Mouse (Mus musculus) thymus, postnatal 10 days (tissue): ENCODE measurements around the gene Wdr45.
"Not testable (repeated sequence)": the region's sequence is repeated elsewhere in the genome, so short reads cannot be mapped to it uniquely, and the experiment has no call there.

Source experiments
- DNase-seq, 2 experiments: peaks; one replicate each; pipeline ENCODE4 v3.0.0; 2021; ENCODE audit warnings: low spot score in 2 of 2

Wdr45 gene

GRCm38 (mm10) chrX:7714135-7714899 is at the start of gene Wdr45:
Gene Wdr45 (plus strand): TSS chrX:7714333.
- DNase-seq: peak; percentile 85 to 90

- DNase-seq: no peak
Measured at GRCm38 (mm10) chrX:7664791-7665190, 49.3 kb upstream of the Wdr45 start.

DNA sequence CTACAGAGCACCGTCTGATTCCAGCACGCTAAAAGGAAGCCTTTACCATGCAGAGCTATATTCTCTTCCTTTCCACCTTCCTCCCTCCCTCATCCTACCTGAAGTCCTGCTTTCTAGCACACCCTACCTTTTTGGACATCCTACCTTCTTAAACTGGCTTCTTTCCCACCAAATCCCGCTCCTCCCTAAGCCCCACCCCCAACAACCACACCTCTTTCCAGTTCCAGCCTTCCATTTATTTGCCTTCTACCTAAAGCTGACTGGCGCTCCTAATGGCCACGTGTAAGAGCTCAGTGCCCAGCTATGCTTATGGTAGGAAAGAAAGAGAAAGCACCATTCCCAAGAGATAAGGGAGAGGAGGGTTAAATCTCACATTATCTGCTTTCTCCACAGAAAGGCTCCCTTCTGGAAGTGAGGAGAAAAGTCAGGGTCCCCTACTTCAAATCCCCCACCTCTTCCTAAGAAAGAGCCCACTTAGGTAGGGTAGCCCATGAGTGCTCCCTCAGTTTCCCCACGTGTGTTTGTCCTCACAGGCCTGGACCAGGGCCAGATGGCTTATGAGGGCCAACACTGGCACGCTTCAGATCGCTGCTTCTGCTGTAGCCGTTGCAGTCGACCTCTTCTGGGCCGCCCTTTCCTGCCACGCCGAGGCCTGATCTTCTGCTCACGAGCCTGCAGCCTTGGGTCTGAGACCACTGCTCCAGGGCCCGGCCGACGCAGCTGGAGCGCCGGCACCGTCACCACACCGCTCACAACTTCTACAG is 48.2 kb upstream of the Wdr45 start:
- no peak for DNase-seq

GRCm38 (mm10) chrX:7670390-7670881 is 43.7 kb upstream of the Wdr45 start:
- peak; percentile 20 to 26 for DNase-seq

DNA sequence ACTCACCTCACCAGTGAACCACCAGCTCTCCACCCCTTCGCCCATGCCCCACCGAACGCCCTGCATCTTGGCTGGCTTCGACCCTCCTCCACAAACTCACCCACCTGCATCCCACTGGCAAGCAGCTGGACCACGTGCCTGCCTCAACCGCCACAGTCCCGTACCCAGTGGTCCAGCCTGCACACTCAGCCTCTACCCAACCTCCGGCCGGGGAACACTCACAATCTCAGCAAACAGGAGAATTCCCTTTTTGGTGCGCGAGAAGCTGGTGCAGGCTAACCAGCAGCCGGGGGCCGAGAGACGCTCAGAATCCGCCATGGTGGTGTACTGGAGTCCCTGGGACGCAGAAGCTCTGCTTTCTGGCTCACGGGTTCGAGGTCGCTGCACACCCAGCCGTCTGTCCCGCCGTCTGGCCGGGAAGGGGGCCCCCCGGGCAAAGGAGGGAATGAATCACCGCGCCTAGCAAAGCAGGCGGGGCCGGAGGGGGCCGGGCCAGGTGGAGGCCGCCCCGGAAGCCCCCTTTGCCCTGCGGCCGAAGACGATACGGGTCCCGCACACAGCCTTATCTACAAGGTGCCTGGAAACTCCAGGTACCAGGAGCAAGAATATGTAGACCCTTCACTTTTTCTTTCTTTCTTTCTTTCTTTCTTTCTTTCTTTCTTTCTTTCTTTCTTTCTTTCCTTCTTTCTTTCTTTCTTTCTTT is 43.1 kb upstream of the Wdr45 start, which contains the start of gene Plp2:
Gene Plp2 (minus strand): TSS at position 470 of the 703 bp plus-strand sequence.
- no peak for DNase-seq

DNA sequence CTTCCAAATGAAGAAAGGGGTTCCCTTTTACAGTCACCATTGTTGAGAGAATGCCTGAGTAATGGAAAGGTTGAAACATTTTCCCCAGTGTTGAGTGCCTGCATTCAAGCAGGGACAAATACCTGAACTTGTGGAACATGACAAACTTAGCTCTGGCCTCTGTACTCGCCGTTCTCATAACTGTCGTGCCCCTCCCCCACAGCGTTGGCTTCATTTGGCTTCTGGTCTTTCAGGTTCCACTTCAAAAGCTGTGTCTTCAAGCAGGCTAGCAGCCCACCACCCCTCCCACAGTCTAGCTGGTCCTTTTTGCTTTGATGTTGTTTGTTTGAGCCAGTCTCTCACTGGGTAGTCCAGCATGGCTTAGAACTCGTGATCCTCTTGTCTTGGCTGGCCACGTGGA is 41.4 kb upstream of the Wdr45 start:
- no peak for DNase-seq

DNA sequence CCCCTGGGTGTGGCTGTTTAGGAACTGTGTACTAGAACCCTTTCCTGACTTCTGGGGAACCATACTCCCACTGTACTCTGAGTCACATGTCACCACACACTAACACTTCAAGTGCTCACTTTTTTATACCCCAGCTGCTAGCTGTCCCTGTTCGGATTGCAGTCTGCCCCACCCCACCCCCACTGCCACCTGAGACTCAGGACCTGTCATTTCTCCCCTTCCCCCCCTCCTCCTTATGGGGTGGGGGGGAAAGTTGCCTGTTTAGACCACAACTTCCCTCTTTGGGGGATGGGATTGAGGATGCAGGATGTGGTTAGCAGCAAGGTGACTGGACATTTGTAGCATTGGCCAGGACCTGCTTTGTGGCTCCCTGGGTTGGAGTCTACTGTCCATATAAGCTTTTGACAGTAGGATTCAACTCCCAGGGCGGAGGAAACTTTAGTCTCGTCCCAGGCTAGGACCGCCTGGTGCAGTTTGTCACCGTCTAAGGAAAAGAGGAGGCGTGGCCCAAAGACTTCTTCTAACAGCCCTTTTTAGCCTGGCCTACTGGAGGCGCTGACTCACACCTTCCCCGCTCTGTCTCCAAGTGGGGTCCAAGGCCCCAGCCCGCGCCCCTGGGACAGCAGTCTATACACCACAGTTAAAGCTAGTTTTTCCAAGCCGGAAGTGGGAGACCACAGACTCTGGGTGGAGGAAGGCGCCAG is 40.4 kb upstream of the Wdr45 start:
- peak; percentile 33 to 34 for DNase-seq

DNA sequence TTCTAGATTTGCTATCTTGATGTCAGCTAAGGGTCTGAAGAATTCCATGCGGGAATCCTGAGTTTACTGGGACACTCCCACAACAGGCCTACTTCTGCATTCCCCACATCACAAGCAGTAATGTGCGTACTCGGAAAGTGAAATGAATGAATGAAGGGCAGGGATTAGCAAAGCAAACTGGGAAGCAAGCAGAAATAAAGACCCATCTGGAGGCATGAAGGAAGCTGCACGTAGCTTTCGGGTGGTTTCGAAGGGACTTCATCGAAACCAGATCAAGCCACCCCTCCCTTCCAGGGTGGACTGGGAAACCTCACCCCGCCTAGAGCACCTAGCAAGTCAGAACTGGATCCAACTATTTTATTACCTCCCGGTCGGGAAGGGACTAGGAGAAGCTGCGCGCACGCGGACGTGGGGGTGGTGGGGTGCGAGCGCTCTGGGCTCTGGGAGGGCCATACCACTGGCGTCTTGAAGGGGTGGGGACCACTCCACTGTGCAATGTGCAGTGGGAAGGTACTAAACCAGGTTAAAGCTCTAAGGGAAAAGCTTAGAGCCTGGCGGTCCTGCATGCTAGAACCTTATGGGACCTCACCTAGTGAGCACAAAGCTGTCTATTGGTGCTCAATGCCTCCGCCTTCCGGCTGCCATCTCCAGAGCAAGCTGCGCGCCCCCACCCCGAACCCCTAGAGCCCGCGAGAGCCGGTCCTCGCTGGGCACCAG is 39.7 kb upstream of the Wdr45 start:
- DNase-seq: peak; percentile 23

DNA sequence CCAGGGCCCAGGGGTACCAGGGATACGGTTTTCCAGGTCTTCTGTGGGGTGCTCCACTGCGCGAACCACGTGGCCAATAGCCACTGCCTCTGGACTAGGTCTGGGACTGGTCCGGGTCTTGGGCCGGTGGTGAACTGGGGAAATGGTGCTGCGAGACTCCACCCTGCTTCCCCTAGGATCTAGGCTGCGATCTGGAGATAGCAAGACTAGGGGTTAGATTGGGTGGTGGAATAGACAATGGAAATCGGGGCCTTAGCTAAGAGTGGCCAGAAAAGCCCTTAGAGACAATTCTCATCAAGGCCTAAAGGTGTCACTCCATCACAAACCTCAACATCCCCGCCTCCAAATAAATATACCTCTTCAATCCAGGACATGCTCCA is 39.1 kb upstream of the Wdr45 start:
- DNase-seq: no peak

DNA sequence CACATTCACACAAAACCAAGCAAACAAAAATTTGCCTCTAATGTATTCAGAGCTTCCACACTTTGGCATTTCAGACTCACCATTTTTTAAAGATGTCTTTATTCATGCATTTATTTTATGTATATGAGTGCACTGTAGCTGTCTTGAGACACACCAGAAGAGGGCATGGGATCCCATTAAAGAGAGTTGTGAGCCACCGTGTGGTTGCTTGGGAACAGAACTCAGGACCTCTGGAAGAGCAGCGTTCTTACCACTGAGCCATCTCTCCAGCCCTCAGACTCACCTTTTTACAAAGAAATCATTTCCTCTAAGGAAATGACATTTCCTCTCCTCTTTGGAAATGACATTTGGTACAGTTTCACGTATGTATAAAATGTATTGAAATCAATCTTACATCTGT is 35.1 kb upstream of the Wdr45 start:
- no peak for DNase-seq

DNA sequence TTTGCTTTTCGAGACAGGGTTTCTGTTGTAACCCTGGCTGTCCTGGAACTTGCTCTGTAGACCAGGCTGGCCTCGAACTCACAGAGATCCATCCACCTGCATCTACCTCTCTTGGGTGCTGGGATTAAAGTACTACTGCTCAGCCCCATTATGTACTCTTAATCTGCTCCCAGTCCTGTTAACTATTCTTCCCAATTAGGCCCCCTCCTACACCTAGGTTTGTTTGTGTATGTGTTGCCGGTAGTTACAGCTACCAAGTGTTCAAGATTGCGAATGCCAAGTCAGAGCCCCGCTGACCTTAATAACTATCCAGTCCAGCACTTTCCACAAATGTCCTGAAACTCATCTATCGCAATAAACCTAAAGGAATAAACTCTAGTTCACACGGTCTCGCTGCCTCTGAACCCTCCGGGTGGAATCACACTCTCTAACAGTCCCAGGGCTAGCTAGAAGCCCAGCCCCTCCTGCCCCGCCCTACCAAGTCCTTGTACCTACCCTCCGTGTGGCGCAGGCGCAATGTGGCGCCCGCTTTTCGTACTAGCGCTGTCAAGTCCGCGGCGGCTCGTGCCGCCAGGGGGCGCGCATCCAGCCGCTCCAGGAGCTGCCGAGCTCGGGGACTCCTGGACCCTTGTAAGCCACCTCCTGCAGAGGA is 34.6 kb upstream of the Wdr45 start:
- peak; percentile 74 to 89 for DNase-seq

GRCm38 (mm10) chrX:7680057-7680412 is 34.1 kb upstream of the Wdr45 start:
- DNase-seq: no peak

DNA sequence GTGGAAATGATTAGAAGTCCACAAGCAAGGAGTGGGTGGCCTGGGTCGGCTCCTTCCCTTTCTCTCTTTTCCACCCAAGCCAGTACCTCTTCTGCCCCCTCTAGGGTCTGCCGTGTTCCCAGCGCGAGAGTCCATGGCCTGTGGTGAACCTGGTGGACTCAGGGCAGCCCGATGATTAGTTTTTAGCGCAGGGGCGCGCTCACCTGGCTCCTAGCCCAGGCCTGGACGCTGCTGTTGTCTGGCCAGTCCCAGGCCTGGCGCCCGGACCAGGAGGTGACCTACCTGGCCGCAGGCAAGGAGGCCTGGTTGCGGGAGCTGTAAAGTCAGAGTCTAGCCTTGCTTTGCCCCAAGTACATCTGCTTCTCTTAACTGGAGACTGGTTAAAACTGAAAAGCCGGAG is 33.3 kb upstream of the Wdr45 start, which contains the start of gene Magix:
Gene Magix (minus strand): TSS at position 388 of the 400 bp plus-strand sequence.
- no peak for DNase-seq

GRCm38 (mm10) chrX:7688321-7688720 is 25.8 kb upstream of the Wdr45 start:
- no peak for DNase-seq

GRCm38 (mm10) chrX:7690486-7690885 is 23.6 kb upstream of the Wdr45 start:
- no peak for DNase-seq

DNA sequence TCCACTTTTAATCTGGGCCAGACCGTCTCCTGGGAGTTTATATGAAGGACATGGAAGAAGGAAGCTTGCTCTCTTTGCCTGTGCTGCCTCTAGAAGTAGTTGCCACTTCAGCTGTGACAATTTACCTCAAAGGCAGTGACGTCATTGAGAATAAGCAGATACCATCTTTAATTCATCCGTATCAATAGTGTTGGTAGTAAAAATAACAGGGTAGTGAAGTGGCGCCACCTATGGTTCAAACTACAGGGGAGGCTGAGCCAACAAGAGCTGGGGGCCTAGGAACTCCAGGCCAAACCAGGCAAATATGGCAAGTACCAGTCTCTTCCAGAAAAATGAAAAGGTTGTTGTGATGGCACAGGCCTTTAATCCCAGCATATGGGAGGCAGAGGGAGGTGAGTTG is 21.3 kb upstream of the Wdr45 start:
- peak in 1 of 2 experiments; percentile 37 for DNase-seq

DNA sequence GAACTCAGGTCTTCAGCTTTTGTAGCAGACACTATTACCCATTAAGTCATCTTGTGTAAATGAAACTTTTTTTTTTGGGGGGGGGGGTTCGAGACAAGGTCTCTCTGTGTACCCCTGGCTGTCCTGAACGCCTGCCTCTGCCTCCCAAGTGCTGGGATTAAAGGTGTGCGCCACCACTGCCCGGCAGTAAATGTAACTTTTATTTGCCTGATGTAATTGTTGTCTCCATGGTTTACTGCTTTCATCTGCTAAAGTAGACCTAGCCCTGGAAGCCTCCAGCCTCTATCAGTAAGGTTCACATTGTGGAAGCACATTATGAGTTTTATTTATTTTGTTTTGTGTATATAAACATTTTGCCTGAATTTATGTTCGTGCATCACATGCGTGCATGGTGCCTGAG is 17.6 kb upstream of the Wdr45 start:
- no peak for DNase-seq

- peak; percentile 69 to 74 for DNase-seq
Measured at GRCm38 (mm10) chrX:7696954-7697381, 17.2 kb upstream of the Wdr45 start, which contains the start of gene Gpkow. Gene Gpkow (plus strand): TSS chrX:7697131.

GRCm38 (mm10) chrX:7713764-7714134 is 384 bp upstream of the Wdr45 start:
- DNase-seq: not testable (repeated sequence)

DNA sequence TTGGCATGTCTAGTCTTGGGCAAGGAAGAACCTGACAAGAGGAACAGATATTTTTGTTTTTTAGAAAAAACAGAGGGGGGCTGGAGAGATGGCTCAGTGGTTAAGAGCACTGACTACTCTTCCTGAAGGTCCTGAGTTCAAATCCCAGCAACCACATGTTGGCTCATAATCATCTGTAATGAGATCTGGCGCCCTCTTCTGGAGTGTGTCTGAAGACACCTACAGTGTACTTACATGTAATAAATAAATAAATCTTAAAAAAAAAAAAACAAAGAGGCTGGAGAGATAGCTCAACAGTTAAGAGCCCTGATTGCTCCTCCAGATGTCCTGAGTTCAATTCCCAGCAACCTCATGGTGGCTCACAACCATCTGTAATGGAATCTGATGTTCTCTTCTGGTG is 1.9 kb downstream of the Wdr45 start:
- DNase-seq: not testable (repeated sequence)
